Mouse (Mus musculus) limb, embryonic 11.5 days (tissue): Measurements from ENCODE around the gene 1700003H04Rik. TPM values are rescaled to one million over a fixed set of nuclear protein-coding genes. Genes with fewer than 3 reads are reported as not detected.

Experiments
- ATAC-seq: fragments of 200-750 bp; cut with Nextera tagmentation; 2 replicates; pipeline ENCODE4 v1.8.0; 2017; ENCODE audit warnings: low read depth; ENCODE audit not compliant: insufficient number of reproducible peaks, low FRiP score, low TSS enrichment
- DNase-seq: peaks from one replicate; pipeline ENCODE4 v3.0.0-alpha.2; 2015; ENCODE audit warnings: low spot score
- H3K27ac ChIP-seq: fragments of 300-500 bp; sonication (generic); replicated peaks from 2 replicates; pipeline ENCODE4 v1.5.1; 2014; ENCODE audit warnings: low read depth, mild to moderate bottlenecking, low read length
- H3K27me3 ChIP-seq: fragments of 300-500 bp; sonication (generic); 2 replicates; pipeline ENCODE4 v1.6.1; 2014; ENCODE audit warnings: mild to moderate bottlenecking, low read length, mixed read lengths; ENCODE audit not compliant: control insufficient read depth, insufficient read depth
- H3K36me3 ChIP-seq: fragments of 300-500 bp; sonication (generic); 2 replicates; pipeline ENCODE4 v1.6.1; 2014; ENCODE audit warnings: mild to moderate bottlenecking, low read length, moderate library complexity, mixed read lengths; ENCODE audit not compliant: control insufficient read depth, insufficient read depth
- H3K4me1 ChIP-seq: fragments of 300-500 bp; sonication (generic); 2 replicates; pipeline ENCODE4 v1.6.1; 2014; ENCODE audit warnings: low read length, mixed read lengths; ENCODE audit not compliant: control insufficient read depth, insufficient read depth
- H3K4me2 ChIP-seq: fragments of 300-500 bp; sonication (generic); 2 replicates; pipeline ENCODE4 v1.6.1; 2014; ENCODE audit warnings: low read depth, mild to moderate bottlenecking, moderate library complexity; ENCODE audit not compliant: severe bottlenecking
- H3K4me3 ChIP-seq: fragments of 300-500 bp; sonication (generic); 2 replicates; pipeline ENCODE4 v1.5.1; 2014; ENCODE audit warnings: low read depth, low read length
- H3K9ac ChIP-seq: fragments of 300-500 bp; sonication (generic); 2 replicates; pipeline ENCODE4 v1.6.1; 2014; ENCODE audit warnings: mild to moderate bottlenecking, low read length
- H3K9me3 ChIP-seq: fragments of 300-500 bp; sonication (generic); 2 replicates; pipeline ENCODE4 v1.6.1; 2016; ENCODE audit warnings: low read length; ENCODE audit not compliant: control insufficient read depth
- WGBS: fragments of 180-500 bp; shearing (Covaris S2); extraction: QIAGEN DNeasy Blood & Tissue Kit; methylation state at CpG from one replicate; pipeline ENCODE4 v1.1.7; 2014; 5-methylcytosine and 5-hydroxymethylcytosine counted together
- polyA plus RNA-seq: library from polyadenylated mRNA; unstranded; fragments of >200 nt; fragmentation: Nextera tagmentation; extraction: Ambion mirVana; gene quantifications from 2 replicates; pipeline ENCODE4 v1.2.1, GENCODE M21; 2014

The 1700003H04Rik gene
- polyA plus RNA-seq, 1 experiment from 2014 or later, result not detected

GRCm38 (mm10) chr3:124557317-124557716 lies 23.6 kb downstream of the 1700003H04Rik start:
- H3K4me3 ChIP-seq, result no peak overlapping the region
- WGBS, result 92% methylated on average over 2 of the region's 2 CpGs
- DNase-seq (no peak), ATAC-seq (no peak)
- H3K9me3 ChIP-seq, result no peaks in the 10 kb centered on the region
- no peak overlapping the region for H3K9ac ChIP-seq
- H3K4me1 ChIP-seq, result no peaks in the 10 kb centered on the region
- H3K27ac ChIP-seq, result no peak overlapping the region
- no peak overlapping the region for H3K4me2 ChIP-seq
- no peaks in the 10 kb centered on the region for H3K36me3 ChIP-seq
- no peaks in the 10 kb centered on the region for H3K27me3 ChIP-seq

GRCm38 (mm10) chr3:124555963-124556362 lies 24.9 kb downstream of the 1700003H04Rik start:
- DNase-seq, result no peak
- no peak for ATAC-seq
- Histone ChIP-seq H3K9ac (no peak overlapping the region), H3K4me3 (no peak overlapping the region), H3K9me3 (no peaks in the 10 kb centered on the region), H3K4me2 (no peak overlapping the region), H3K27ac (no peak overlapping the region), H3K4me1 (no peaks in the 10 kb centered on the region), H3K27me3 (no peaks in the 10 kb centered on the region), H3K36me3 (no peaks in the 10 kb centered on the region)

GRCm38 (mm10) chr3:124555092-124555491 lies 25.8 kb downstream of the 1700003H04Rik start:
- Histone ChIP-seq H3K4me2 (no peak overlapping the region), H3K27ac (no peak overlapping the region), H3K9ac (no peak overlapping the region), H3K36me3 (no peaks in the 10 kb centered on the region), H3K27me3 (no peaks in the 10 kb centered on the region), H3K4me1 (no peaks in the 10 kb centered on the region), H3K9me3 (no peaks in the 10 kb centered on the region), H3K4me3 (no peak overlapping the region)
- ATAC-seq, result no peak
- 79% methylated on average over 2 of the region's 2 CpGs for WGBS
- no peak for DNase-seq

- Histone ChIP-seq H3K9me3 (no peaks in the 10 kb centered on the region), H3K27me3 (no peaks in the 10 kb centered on the region), H3K4me3 (no peak overlapping the region), H3K4me1 (no peaks in the 10 kb centered on the region), H3K4me2 (no peak overlapping the region), H3K36me3 (no peaks in the 10 kb centered on the region), H3K9ac (no peak overlapping the region), H3K27ac (no peak overlapping the region)
- DNase-seq (no peak), ATAC-seq (no peak)
- WGBS, result 80% methylated on average over 10 of the region's 10 CpGs
These were observed 32.0 kb downstream of the 1700003H04Rik start for GRCm38 (mm10) chr3:124548898-124549297.

- DNase-seq, result no peak
- H3K4me2 ChIP-seq, result no peak overlapping the region
- no peaks in the 10 kb centered on the region for H3K9me3 ChIP-seq
- no peaks in the 10 kb centered on the region for H3K4me1 ChIP-seq
- no peaks in the 10 kb centered on the region for H3K36me3 ChIP-seq
- no peaks in the 10 kb centered on the region for H3K27me3 ChIP-seq
- H3K27ac ChIP-seq, result no peak overlapping the region
- WGBS, result 84% methylated on average over 2 of the region's 2 CpGs
- H3K9ac ChIP-seq, result no peak overlapping the region
- no peak overlapping the region for H3K4me3 ChIP-seq
- no peak for ATAC-seq
These were observed 42.6 kb downstream of the 1700003H04Rik start for GRCm38 (mm10) chr3:124538260-124538659.

GRCm38 (mm10) chr3:124536602-124537001 lies 44.3 kb downstream of the 1700003H04Rik start:
- Histone ChIP-seq H3K4me1 (no peaks in the 10 kb centered on the region), H3K4me2 (no peak overlapping the region), H3K9ac (no peak overlapping the region), H3K4me3 (no peak overlapping the region), H3K36me3 (no peaks in the 10 kb centered on the region), H3K9me3 (no peaks in the 10 kb centered on the region), H3K27ac (no peak overlapping the region), H3K27me3 (no peaks in the 10 kb centered on the region)
- DNase-seq, result no peak
- ATAC-seq, result no peak
- WGBS, result 53% methylated on average over 1 of the region's 1 CpGs

- no peaks in the 10 kb centered on the region for H3K4me1 ChIP-seq
- no peak overlapping the region for H3K9ac ChIP-seq
- ATAC-seq (no peak), DNase-seq (no peak)
- WGBS, result 80% methylated on average over 2 of the region's 2 CpGs
- H3K27me3 ChIP-seq, result no peaks in the 10 kb centered on the region
- H3K4me2 ChIP-seq, result no peak overlapping the region
- H3K4me3 ChIP-seq, result no peak overlapping the region
- H3K36me3 ChIP-seq, result no peaks in the 10 kb centered on the region
- H3K9me3 ChIP-seq, result no peaks in the 10 kb centered on the region
- H3K27ac ChIP-seq, result no peak overlapping the region
These were observed 62.1 kb downstream of the 1700003H04Rik start for GRCm38 (mm10) chr3:124518786-124519185.

Other genes with a start within 250 kb of the 1700003H04Rik start
- gene 1700006A11Rik, start 155.1 kb downstream of the 1700003H04Rik start, polyA plus RNA-seq, result not detected in 2 replicates